Mouse (Mus musculus): ENCODE results near the gene Rtn4rl2.
A peak's percentile ranks its signal among the peaks of the same experiment; 100 is the strongest.

DNA sequence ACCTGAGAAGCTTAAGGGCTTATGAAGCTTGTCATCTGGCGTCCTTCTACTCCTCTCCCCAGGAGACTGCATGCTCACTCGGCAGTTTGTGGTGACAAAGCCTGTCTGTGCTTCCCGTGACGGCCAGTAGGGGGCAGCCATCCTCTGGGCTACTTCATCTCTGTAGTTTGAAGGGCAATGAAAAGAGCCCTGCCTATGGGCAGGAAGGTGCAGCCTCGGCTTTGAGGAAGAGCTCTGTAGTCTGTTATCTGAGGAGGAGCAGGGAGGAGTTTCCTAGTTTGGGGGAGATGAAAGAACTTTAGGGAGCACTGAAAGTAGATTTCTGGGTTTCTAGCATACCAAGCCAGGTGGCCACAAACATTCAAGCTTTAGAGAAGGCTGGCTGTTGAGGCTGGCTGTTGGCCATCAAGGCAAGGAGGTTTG, 18.0 kb downstream of the Rtn4rl2 start:
- no peak for TF ChIP-seq POLR2A (IDR thresholded peaks at IDR 0.05; ENCODE audit: low read depth, low read length)
- peak; percentile 82; the same call in 1 of the 2 replicates for TF ChIP-seq CTCF (IDR thresholded peaks at IDR 0.05; ENCODE audit: extremely low read depth, insufficient read length, insufficient replicate concordance, low read depth, low read length)

Measured in small intestine, adult 2 months (tissue).